Mouse (Mus musculus) layer of hippocampus, adult 18-20 months (tissue): Measurements from ENCODE around the gene Usp17le. TPM values are rescaled to one million over a fixed set of nuclear protein-coding genes. Genes with fewer than 3 reads are reported as not detected.
"Not testable (repeated sequence)": the region's sequence is repeated elsewhere in the genome, so short reads cannot be mapped to it uniquely, and the experiment has no call there.

Source experiments
- DNase-seq, 2 experiments: peaks; one replicate each; pipeline ENCODE4 v3.0.0; 2022; ENCODE audit warnings: low spot score in 2 of 2
- long read RNA-seq: library from polyadenylated mRNA; stranded (forward); transcript quantifications from one replicate; pipeline ENCODE4 v2.0.0, GENCODE M21; 2021
- total RNA-seq, 2 experiments: library from RNA; stranded (reverse); gene quantifications; 2 replicates each; pipeline ENCODE4 v1.2.3; 2021

Usp17le gene
- not detected for total RNA-seq
- long read RNA-seq = 0 reads

- DNase-seq = not testable (repeated sequence)
These were observed at the start of gene Usp17le for GRCm38 (mm10) chr7:104777370-104777769. Usp17le (minus strand) TSS chr7:104777470.

GRCm38 (mm10) chr7:104810335-104810734 lies 33.1 kb upstream of the Usp17le start:
- DNase-seq = not testable (repeated sequence)

GRCm38 (mm10) chr7:104790796-104791195 lies 13.5 kb upstream of the Usp17le start:
- DNase-seq = no peak

Other genes starting within 250 kb of the Usp17le start
- gene Olfr651, start 227.3 kb downstream of the Usp17le start, total RNA-seq = not detected
- gene Olfr652, start 216.6 kb downstream of the Usp17le start, total RNA-seq = not detected
- gene Olfr653, start 200.2 kb downstream of the Usp17le start, total RNA-seq = not detected
- gene Olfr654, start 190.4 kb downstream of the Usp17le start, total RNA-seq = not detected
- not detected for gene Olfr655, start 175.7 kb downstream of the Usp17le start, total RNA-seq
- gene Olfr656, start 163.5 kb downstream of the Usp17le start, total RNA-seq = not detected
- not detected for gene Olfr657, start 152.7 kb downstream of the Usp17le start, total RNA-seq
- not detected for gene Olfr658, start 130.2 kb downstream of the Usp17le start, total RNA-seq
- not detected for gene Olfr659, start 110.7 kb downstream of the Usp17le start, total RNA-seq
- gene Olfr661, start 91.0 kb downstream of the Usp17le start, total RNA-seq = not detected
- not detected for gene Usp17lb, start 65.1 kb upstream of the Usp17le start, total RNA-seq
- not detected for gene Usp17la, start 79.5 kb upstream of the Usp17le start, total RNA-seq
- not detected for gene Olfr665, start 100.6 kb upstream of the Usp17le start, total RNA-seq
- not detected for gene Olfr666, start 118.5 kb upstream of the Usp17le start, total RNA-seq
- not detected for gene Olfr667, start 144.0 kb upstream of the Usp17le start, total RNA-seq
- not detected for gene Olfr668, start 150.6 kb upstream of the Usp17le start, total RNA-seq
- not detected for gene Olfr669, start 156.8 kb upstream of the Usp17le start, total RNA-seq
- not detected for gene Olfr670, start 185.2 kb upstream of the Usp17le start, total RNA-seq
- gene Olfr671, start 201.7 kb upstream of the Usp17le start, total RNA-seq = not detected
- not detected for gene Olfr672, start 224.6 kb upstream of the Usp17le start, total RNA-seq